Mouse (Mus musculus) limb, embryonic 13.5 days (tissue): Measurements from ENCODE around the gene Wdr49. TPM values are rescaled to one million over a fixed set of nuclear protein-coding genes. Genes with fewer than 3 reads are reported as not detected.
A peak's percentile ranks its signal among the peaks of the same experiment; 100 is the strongest.
"Not testable (repeated sequence)": the region's sequence is repeated elsewhere in the genome, so short reads cannot be mapped to it uniquely, and the experiment has no call there.

Experiments used
- ATAC-seq: fragments of 200-750 bp; cut with Nextera tagmentation; 2 replicates; pipeline ENCODE4 v1.8.0; 2017; ENCODE audit warnings: low read depth, moderate number of reproducible peaks, moderate TSS enrichment; ENCODE audit not compliant: low FRiP score
- H3K27ac ChIP-seq: fragments of 300-500 bp; sonication (generic); 2 replicates; pipeline ENCODE4 v1.5.1; 2015; ENCODE audit warnings: inconsistent platforms, mild to moderate bottlenecking, moderate library complexity
- H3K27me3 ChIP-seq: fragments of 300-500 bp; sonication (generic); 2 replicates; pipeline ENCODE4 v1.6.1; 2015; ENCODE audit warnings: mild to moderate bottlenecking, inconsistent platforms
- H3K36me3 ChIP-seq: fragments of 300-500 bp; sonication (generic); 2 replicates; pipeline ENCODE4 v1.6.1; 2015; ENCODE audit warnings: inconsistent platforms, mild to moderate bottlenecking, moderate library complexity
- H3K4me1 ChIP-seq: fragments of 300-500 bp; sonication (generic); 2 replicates; pipeline ENCODE4 v1.6.1; 2015; ENCODE audit warnings: inconsistent platforms
- H3K4me2 ChIP-seq: fragments of 300-500 bp; sonication (generic); replicated peaks from 2 replicates; pipeline ENCODE4 v1.6.1; 2015; ENCODE audit warnings: inconsistent platforms, mild to moderate bottlenecking, moderate library complexity
- H3K4me3 ChIP-seq: fragments of 300-500 bp; sonication (generic); 2 replicates; pipeline ENCODE4 v1.5.1; 2015; ENCODE audit warnings: moderate library complexity, mild to moderate bottlenecking, inconsistent platforms
- H3K9ac ChIP-seq: fragments of 300-500 bp; sonication (generic); 2 replicates; pipeline ENCODE4 v1.6.1; 2015; ENCODE audit warnings: mild to moderate bottlenecking, inconsistent platforms
- H3K9me3 ChIP-seq: fragments of 300-500 bp; sonication (generic); 2 replicates; pipeline ENCODE4 v1.6.1; 2016; ENCODE audit warnings: inconsistent platforms
- WGBS: fragments of 180-500 bp; shearing (Covaris S2); methylation state at CpG from one replicate; pipeline ENCODE4 v1.1.7; 2015; 5-methylcytosine and 5-hydroxymethylcytosine counted together
- polyA plus RNA-seq: library from polyadenylated mRNA; unstranded; fragments of >200 nt; fragmentation: Nextera tagmentation; extraction: Ambion mirVana; gene quantifications from 2 replicates; pipeline ENCODE4 v1.2.1, GENCODE M21; 2015

Wdr49 gene
- polyA plus RNA-seq, 1 experiment from 2014 or later, result not detected

DNA sequence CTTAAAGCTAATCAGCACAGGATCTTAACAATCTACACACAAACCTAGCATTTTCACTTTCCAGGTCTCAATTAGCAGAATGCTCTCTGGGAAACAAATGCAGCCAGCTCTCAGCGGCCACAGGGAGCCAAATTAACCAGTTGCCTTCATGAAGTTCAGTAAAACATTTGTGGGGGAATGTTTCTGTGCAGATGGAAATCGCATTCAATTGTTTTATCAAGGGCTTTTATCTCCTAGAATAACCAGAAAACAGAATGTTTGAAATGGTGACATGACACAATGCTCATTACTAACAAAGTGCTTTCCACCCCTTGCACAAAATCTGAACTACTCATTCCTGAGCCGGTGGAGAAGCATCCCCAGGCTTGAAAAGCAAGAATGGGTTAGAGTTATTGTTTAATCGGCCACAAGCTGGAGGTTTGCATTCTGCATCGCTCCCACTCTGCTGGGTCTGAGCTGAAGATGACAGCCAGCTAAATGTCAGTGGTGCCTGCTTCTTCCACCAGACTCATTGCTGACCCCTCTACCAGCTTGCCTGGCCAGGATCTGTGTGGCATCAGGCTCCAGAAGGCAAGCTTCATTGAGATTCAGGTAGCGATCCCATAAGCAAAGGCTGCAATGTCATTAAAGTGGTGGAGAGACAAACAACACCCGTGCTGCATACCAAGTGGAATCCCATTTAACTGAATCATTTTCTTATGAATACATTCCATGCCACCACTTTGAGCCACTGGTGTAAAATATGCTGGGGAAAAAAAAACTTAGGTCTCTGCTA lies 86.6 kb downstream of the Wdr49 start:
- ATAC-seq, result no peak
- Histone ChIP-seq H3K9me3 (no peaks in the 10 kb centered on the region), H3K36me3 (no peaks in the 10 kb centered on the region), H3K4me1 (no peaks in the 10 kb centered on the region), H3K4me3 (no peak overlapping the region), H3K4me2 (no peak overlapping the region), H3K9ac (no peak overlapping the region), H3K27me3 (no peaks in the 10 kb centered on the region), H3K27ac (no peak overlapping the region)
- WGBS, result 71% methylated on average over 7 of the region's 7 CpGs

DNA sequence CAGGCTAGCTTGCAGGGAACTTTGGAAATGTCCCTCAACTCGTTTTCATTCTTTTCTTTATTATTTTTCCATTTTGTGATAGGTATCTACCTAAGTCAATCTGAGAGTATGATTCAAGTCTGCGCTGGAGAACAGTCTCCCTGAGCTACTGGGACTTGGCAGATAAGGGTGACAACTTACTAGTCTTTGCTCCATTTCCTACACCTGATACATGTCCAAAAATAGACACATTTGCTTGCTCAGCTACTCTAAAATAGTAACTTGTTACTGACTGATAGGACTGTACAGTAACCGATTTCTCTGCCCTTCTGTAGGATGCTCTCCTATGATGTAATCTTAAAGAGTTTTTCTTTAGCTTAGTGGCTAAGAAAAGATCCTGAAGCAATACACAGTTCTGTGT lies 87.5 kb downstream of the Wdr49 start:
- no peaks in the 10 kb centered on the region for H3K36me3 ChIP-seq

GRCm38 (mm10) chr3:75381776-75382175 lies 100.2 kb downstream of the Wdr49 start:
- Histone ChIP-seq H3K36me3 (no peaks in the 10 kb centered on the region), H3K9ac (no peak overlapping the region), H3K4me1 (no peaks in the 10 kb centered on the region), H3K9me3 (no peaks in the 10 kb centered on the region), H3K27me3 (no peaks in the 10 kb centered on the region), H3K4me3 (no peak overlapping the region), H3K4me2 (no peak overlapping the region), H3K27ac (no peak overlapping the region)
- 74% methylated on average over 2 of the region's 2 CpGs for WGBS
- no peak for ATAC-seq

More for the DNA sequence above, 87.5 kb downstream of the Wdr49 start:
- ATAC-seq, result no peak
- Histone ChIP-seq H3K27me3 (no peaks in the 10 kb centered on the region), H3K9me3 (no peaks in the 10 kb centered on the region), H3K4me3 (no peak overlapping the region), H3K9ac (no peak overlapping the region), H3K4me2 (no peak overlapping the region), H3K27ac (no peak overlapping the region), H3K4me1 (no peaks in the 10 kb centered on the region)
- 70% methylated on average over 3 of the region's 3 CpGs for WGBS

GRCm38 (mm10) chr3:75353972-75354371 lies 128.0 kb downstream of the Wdr49 start:
- H3K27ac ChIP-seq, result no peak overlapping the region
- H3K4me1 ChIP-seq, result no peaks in the 10 kb centered on the region
- no peaks in the 10 kb centered on the region for H3K36me3 ChIP-seq
- H3K27me3 ChIP-seq, result no peaks in the 10 kb centered on the region
- no peak for ATAC-seq
- no peak overlapping the region for H3K4me2 ChIP-seq
- H3K9me3 ChIP-seq, result no peaks in the 10 kb centered on the region
- H3K9ac ChIP-seq, result no peak overlapping the region
- H3K4me3 ChIP-seq, result no peak overlapping the region

- Histone ChIP-seq H3K27me3 (no peaks in the 10 kb centered on the region), H3K9me3 (no peaks in the 10 kb centered on the region), H3K4me3 (no peak overlapping the region), H3K4me2 (no peak overlapping the region), H3K9ac (no peak overlapping the region), H3K36me3 (no peaks in the 10 kb centered on the region), H3K27ac (no peak overlapping the region), H3K4me1 (0 out of 2 replicates have a peak, but pooled peaks cover 4% of the 10 kb centered on the region)
- ATAC-seq, result peak; percentile 71
Measured at GRCm38 (mm10) chr3:75337196-75337595, 144.8 kb downstream of the Wdr49 start.

DNA sequence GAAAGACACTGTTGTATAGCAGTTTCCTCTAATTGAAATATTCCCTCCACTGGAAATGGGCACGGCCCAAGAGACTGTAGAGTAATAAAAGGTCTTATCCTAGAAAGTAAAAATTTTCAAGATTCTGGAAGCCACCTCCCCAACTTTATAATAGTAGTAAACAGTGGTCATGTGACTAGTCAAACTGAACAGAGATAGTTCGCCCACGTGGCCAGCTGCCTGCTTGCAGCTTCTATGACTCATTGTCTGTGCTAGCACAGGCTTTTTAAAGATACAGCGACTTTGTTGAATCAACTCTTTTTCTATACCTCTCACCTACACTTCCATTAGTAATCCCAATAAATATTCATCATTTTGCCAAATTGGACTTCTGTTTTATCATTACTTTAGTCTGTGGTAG lies 161.0 kb downstream of the Wdr49 start:
- Histone ChIP-seq H3K4me2 (no peak overlapping the region), H3K36me3 (no peaks in the 10 kb centered on the region)
- WGBS, result 82% methylated on average over 4 of the region's 4 CpGs

GRCm38 (mm10) chr3:75308861-75309260 lies 173.1 kb downstream of the Wdr49 start:
- Histone ChIP-seq H3K4me2 (no peak overlapping the region), H3K9me3 (no peaks in the 10 kb centered on the region), H3K27ac (no peak overlapping the region), H3K36me3 (no peaks in the 10 kb centered on the region), H3K4me1 (no peaks in the 10 kb centered on the region), H3K4me3 (no peak overlapping the region), H3K27me3 (no peaks in the 10 kb centered on the region), H3K9ac (no peak overlapping the region)
- ATAC-seq, result no peak
- WGBS, result 90% methylated on average over 4 of the region's 4 CpGs

More for the DNA sequence above, 161.0 kb downstream of the Wdr49 start:
- ATAC-seq, result no peak
- Histone ChIP-seq H3K4me1 (no peaks in the 10 kb centered on the region), H3K27me3 (no peaks in the 10 kb centered on the region), H3K9ac (no peak overlapping the region), H3K9me3 (no peaks in the 10 kb centered on the region), H3K27ac (no peak overlapping the region), H3K4me3 (no peak overlapping the region)

GRCm38 (mm10) chr3:75308228-75308627 lies 173.7 kb downstream of the Wdr49 start:
- Histone ChIP-seq H3K9ac (no peak overlapping the region), H3K4me1 (no peaks in the 10 kb centered on the region), H3K27me3 (no peaks in the 10 kb centered on the region), H3K4me2 (no peak overlapping the region), H3K36me3 (no peaks in the 10 kb centered on the region), H3K27ac (no peak overlapping the region), H3K4me3 (no peak overlapping the region), H3K9me3 (no peaks in the 10 kb centered on the region)
- WGBS, result 79% methylated on average over 3 of the region's 3 CpGs
- no peak for ATAC-seq

GRCm38 (mm10) chr3:75305584-75305983 lies 176.4 kb downstream of the Wdr49 start:
- no peak overlapping the region for H3K4me2 ChIP-seq
- H3K4me3 ChIP-seq, result no peak overlapping the region
- H3K9me3 ChIP-seq, result no peaks in the 10 kb centered on the region
- H3K9ac ChIP-seq, result no peak overlapping the region
- ATAC-seq, result no peak
- WGBS, result 85% methylated on average over 3 of the region's 3 CpGs
- no peaks in the 10 kb centered on the region for H3K36me3 ChIP-seq
- H3K27ac ChIP-seq, result no peak overlapping the region
- no peaks in the 10 kb centered on the region for H3K4me1 ChIP-seq
- H3K27me3 ChIP-seq, result no peaks in the 10 kb centered on the region

- H3K4me2 ChIP-seq, result no peak overlapping the region
- no peak overlapping the region for H3K9ac ChIP-seq
- no peaks in the 10 kb centered on the region for H3K36me3 ChIP-seq
- no peaks in the 10 kb centered on the region for H3K9me3 ChIP-seq
- no peak overlapping the region for H3K4me3 ChIP-seq
- H3K27ac ChIP-seq, result no peak overlapping the region
- no peaks in the 10 kb centered on the region for H3K4me1 ChIP-seq
- WGBS, result 91% methylated on average over 5 of the region's 5 CpGs
- ATAC-seq, result no peak
- no peaks in the 10 kb centered on the region for H3K27me3 ChIP-seq
Measured at GRCm38 (mm10) chr3:75304621-75305020, 177.3 kb downstream of the Wdr49 start.

DNA sequence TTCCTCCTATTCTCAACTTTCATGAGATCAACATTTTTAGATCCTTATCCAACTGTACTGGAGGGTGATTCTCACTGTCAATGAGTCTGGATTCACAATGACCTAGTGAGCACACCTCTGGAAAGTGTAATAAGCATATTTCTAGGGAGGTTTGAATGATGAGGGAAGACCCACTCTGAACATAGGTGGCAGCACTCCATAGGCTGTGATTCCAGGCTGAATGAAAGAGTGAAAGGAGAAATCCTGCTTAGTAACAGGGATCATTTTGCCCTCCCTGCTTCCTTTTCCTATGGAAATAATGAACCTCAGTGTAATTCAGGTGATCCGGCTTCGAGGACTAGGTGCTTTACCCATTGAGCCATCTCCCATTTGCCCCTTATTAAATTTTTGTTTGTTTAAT lies 180.9 kb downstream of the Wdr49 start:
- Histone ChIP-seq H3K4me3 (no peak overlapping the region), H3K4me2 (no peak overlapping the region), H3K27me3 (no peaks in the 10 kb centered on the region), H3K4me1 (no peaks in the 10 kb centered on the region), H3K36me3 (no peaks in the 10 kb centered on the region), H3K9ac (no peak overlapping the region), H3K27ac (no peak overlapping the region), H3K9me3 (no peaks in the 10 kb centered on the region)
- no peak for ATAC-seq
- WGBS, result 85% methylated on average over 2 of the region's 2 CpGs

- not testable (repeated sequence) for H3K4me1 ChIP-seq, H3K27ac ChIP-seq, H3K4me3 ChIP-seq, ATAC-seq, H3K4me2 ChIP-seq, H3K9ac ChIP-seq, H3K36me3 ChIP-seq, H3K27me3 ChIP-seq, H3K9me3 ChIP-seq
- 92% methylated on average over 1 of the region's 1 CpGs for WGBS
Measured at GRCm38 (mm10) chr3:75299464-75299863, 182.5 kb downstream of the Wdr49 start.

GRCm38 (mm10) chr3:75297758-75298111 lies 184.2 kb downstream of the Wdr49 start:
- no peak overlapping the region for H3K4me2 ChIP-seq
- H3K4me3 ChIP-seq, result no peak overlapping the region
- H3K9me3 ChIP-seq, result no peaks in the 10 kb centered on the region
- 57% methylated on average over 3 of the region's 3 CpGs for WGBS
- H3K9ac ChIP-seq, result no peak overlapping the region
- H3K36me3 ChIP-seq, result no peaks in the 10 kb centered on the region
- no peaks in the 10 kb centered on the region for H3K4me1 ChIP-seq
- H3K27me3 ChIP-seq, result no peaks in the 10 kb centered on the region
- ATAC-seq, result no peak
- H3K27ac ChIP-seq, result no peak overlapping the region
